Mouse (Mus musculus): Measurements from ENCODE around the gene Slc35g2. TPM values are rescaled to one million over a fixed set of nuclear protein-coding genes. Genes with fewer than 3 reads are reported as not detected.

The Slc35g2 gene
- polyA plus RNA-seq (2012; rRNA removed): 1.0 and 1.1 TPM in 2 replicates

GRCm38 (mm10) chr9:100570626-100571233 is at the start of gene Slc35g2:
Gene Slc35g2 (minus strand): TSS chr9:100571090.

GRCm38 (mm10) chr9:100597546-100597945 is 26.7 kb upstream of the Slc35g2 start, which contains the start of gene Stag1:
Gene Stag1 (plus strand): TSS chr9:100597798.

GRCm38 (mm10) chr9:100545715-100546593 is 24.9 kb downstream of the Slc35g2 start, which contains the start of gene Nck1:
Gene Nck1 (minus strand): TSS chr9:100546134.

Other genes starting within 250 kb of the Slc35g2 start
- gene Il20rb, start 84.3 kb downstream of the Slc35g2 start, polyA plus RNA-seq (2012; rRNA removed): 7.4 and 9.0 TPM in 2 replicates
- 1.3 and 1.5 TPM in 2 replicates for gene Nck1, start 25.0 kb downstream of the Slc35g2 start, polyA plus RNA-seq (2012; rRNA removed)
- 2.4 and 3.0 TPM in 2 replicates for gene Stag1, start 26.7 kb upstream of the Slc35g2 start, polyA plus RNA-seq (2012; rRNA removed)

Measured in ovary, adult 2 months (tissue).